Mouse (Mus musculus) forebrain, embryonic 10.5 days (tissue): ENCODE results near the gene Hfe2. TPM values are rescaled to one million over a fixed set of nuclear protein-coding genes. Genes with fewer than 3 reads are reported as not detected.

Experiments
- polyA plus RNA-seq: library from polyadenylated mRNA; unstranded; fragments of >200 nt; fragmentation: Nextera tagmentation; extraction: Ambion mirVana; gene quantifications from 2 replicates; pipeline ENCODE4 v1.2.1, GENCODE M21; 2016

Gene Hfe2
- polyA plus RNA-seq, 1 experiment from 2014 or later = 1.8 TPM

Other genes starting within 250 kb of the Hfe2 start
- 0.84 and 1.3 TPM in 2 replicates for gene Fcgr1, start 231.2 kb upstream of the Hfe2 start, polyA plus RNA-seq
- 0.20 TPM in 1 of 2 replicates, not detected in the other for gene BC107364, start 72.9 kb upstream of the Hfe2 start, polyA plus RNA-seq
- gene Txnip, start 32.8 kb downstream of the Hfe2 start, polyA plus RNA-seq = 26.8 and 27.9 TPM in 2 replicates
- 0.66 and 1.6 TPM in 2 replicates for gene Gm16253, start 51.8 kb downstream of the Hfe2 start, polyA plus RNA-seq
- 23.8 and 27.3 TPM in 2 replicates for gene Polr3gl, start 69.0 kb downstream of the Hfe2 start, polyA plus RNA-seq
- gene Ankrd34a, start 71.5 kb downstream of the Hfe2 start, polyA plus RNA-seq = 1.2 TPM in 2 replicates
- gene Lix1l, start 76.0 kb downstream of the Hfe2 start, polyA plus RNA-seq = 3.2 and 3.9 TPM in 2 replicates
- gene Rbm8a, start 104.8 kb downstream of the Hfe2 start, polyA plus RNA-seq = 224 and 226 TPM in 2 replicates
- gene Pex11b, start 110.2 kb downstream of the Hfe2 start, polyA plus RNA-seq = 36.6 and 40.7 TPM in 2 replicates
- 0.11 and 0.12 TPM in 2 replicates for gene Gm42957, start 110.3 kb downstream of the Hfe2 start, polyA plus RNA-seq
- 0.43 and 0.51 TPM in 2 replicates for gene Itga10, start 120.4 kb downstream of the Hfe2 start, polyA plus RNA-seq
- 0.06 and 0.09 TPM in 2 replicates for gene Ankrd35, start 145.0 kb downstream of the Hfe2 start, polyA plus RNA-seq
- 45.2 and 49.6 TPM in 2 replicates for gene Pias3, start 171.2 kb downstream of the Hfe2 start, polyA plus RNA-seq
- 13.7 and 14.1 TPM in 2 replicates for gene Nudt17, start 183.4 kb downstream of the Hfe2 start, polyA plus RNA-seq
- 52.0 and 52.7 TPM in 2 replicates for gene Polr3c, start 202.5 kb downstream of the Hfe2 start, polyA plus RNA-seq
- gene Rnf115, start 202.5 kb downstream of the Hfe2 start, polyA plus RNA-seq = 70.5 and 75.4 TPM in 2 replicates